Mouse (Mus musculus) liver, postnatal 0 days (tissue): ENCODE results near the gene Ubash3b. TPM values are rescaled to one million over a fixed set of nuclear protein-coding genes. Genes with fewer than 3 reads are reported as not detected.

Experiments
- ATAC-seq: fragments of 200-750 bp; cut with Nextera tagmentation; 2 replicates; pipeline ENCODE4 v1.8.0; 2017; ENCODE audit warnings: mild to moderate bottlenecking, moderate library complexity
- DNase-seq: peaks from one replicate; pipeline ENCODE4 v3.0.0-alpha.2; 2016
- H3K27ac ChIP-seq: fragments of 300-500 bp; sonication (generic); 2 replicates; pipeline ENCODE4 v1.5.1; 2014; ENCODE audit warnings: antibody characterized with exemption, moderate library complexity, mild to moderate bottlenecking, low read depth
- H3K27me3 ChIP-seq: fragments of 300-500 bp; sonication (generic); 2 replicates; pipeline ENCODE4 v1.6.1; 2014; ENCODE audit warnings: low read length, control low read depth, mixed read lengths; ENCODE audit not compliant: insufficient read depth
- H3K36me3 ChIP-seq: fragments of 300-500 bp; sonication (generic); replicated peaks from 2 replicates; pipeline ENCODE4 v1.6.1; 2014; ENCODE audit warnings: mild to moderate bottlenecking, control low read depth, low read length, moderate library complexity, mixed read lengths; ENCODE audit not compliant: insufficient read depth
- H3K4me1 ChIP-seq: fragments of 300-500 bp; sonication (generic); 2 replicates; pipeline ENCODE4 v1.6.1; 2014; ENCODE audit warnings: antibody characterized with exemption, mild to moderate bottlenecking, control low read depth; ENCODE audit not compliant: insufficient read depth
- H3K4me2 ChIP-seq: fragments of 300-500 bp; sonication (generic); 2 replicates; pipeline ENCODE4 v1.6.1; 2014; ENCODE audit warnings: low read depth, mild to moderate bottlenecking, low read length, moderate library complexity, mixed read lengths
- H3K4me3 ChIP-seq: fragments of 300-500 bp; sonication (generic); 2 replicates; pipeline ENCODE4 v1.5.1; 2014; ENCODE audit warnings: low read depth, low read length
- H3K9ac ChIP-seq: fragments of 300-500 bp; sonication (generic); replicated peaks from 2 replicates; pipeline ENCODE4 v1.6.1; 2014; ENCODE audit warnings: mild to moderate bottlenecking, moderate library complexity
- H3K9me3 ChIP-seq: fragments of 300-500 bp; sonication (generic); 2 replicates; pipeline ENCODE4 v1.6.1; 2016; ENCODE audit warnings: mild to moderate bottlenecking, control low read depth, low read length, mixed read lengths
- CTCF ChIP-seq: sonication (generic); IDR thresholded peaks from 2 replicates; pipeline ENCODE4 v1.5.1; 2016; ENCODE audit warnings: antibody characterized with exemption, low read depth
- EP300 ChIP-seq: IDR thresholded peaks from 2 replicates; pipeline ENCODE4 v1.6.1; 2016; ENCODE audit warnings: antibody characterized with exemption, low read depth, mild to moderate bottlenecking
- WGBS: fragments of 180-500 bp; shearing (Covaris S2); extraction: QIAGEN DNeasy Blood & Tissue Kit; methylation state at CpG from one replicate; pipeline ENCODE4 v1.1.7; 2014; ENCODE audit not compliant: insufficient replicate concordance; 5-methylcytosine and 5-hydroxymethylcytosine counted together
- polyA plus RNA-seq: library from polyadenylated mRNA; unstranded; fragments of >200 nt; fragmentation: Nextera tagmentation; extraction: Ambion mirVana; gene quantifications from 2 replicates; pipeline ENCODE4 v1.2.1, GENCODE M21; 2015

Gene Ubash3b
- polyA plus RNA-seq, 1 experiment from 2014 or later = 6.6 TPM

DNA sequence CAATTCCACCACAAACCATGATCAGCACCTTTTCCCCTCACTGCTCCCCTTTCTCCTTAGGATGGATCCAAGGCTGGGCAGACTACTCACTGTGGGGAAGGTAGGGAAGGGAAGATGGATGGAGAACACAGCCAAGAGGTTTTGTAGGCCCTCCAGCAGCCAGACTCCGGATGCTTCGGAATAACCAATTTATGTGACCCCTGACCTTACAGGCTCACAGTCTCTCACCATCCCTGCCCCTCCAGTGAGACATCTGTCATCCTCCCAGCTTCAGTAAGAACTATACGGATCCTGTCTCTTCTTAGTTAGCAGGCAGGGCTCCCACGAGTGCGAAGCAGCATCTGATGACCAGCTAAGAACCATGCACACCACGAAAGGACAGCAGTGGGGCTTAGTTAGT is 100.9 kb downstream of the Ubash3b start:
- peaks cover 7% of the 10 kb centered on the region for H3K4me1 ChIP-seq
- DNase-seq = no peak
- TF ChIP-seq EP300 (no peak), CTCF (no peak)
- no peaks in the 10 kb centered on the region for H3K9me3 ChIP-seq
- no peak for ATAC-seq
- H3K9ac ChIP-seq = no peak overlapping the region
- no peak overlapping the region for H3K4me3 ChIP-seq
- H3K4me2 ChIP-seq = no peak overlapping the region
- no peaks in the 10 kb centered on the region for H3K36me3 ChIP-seq
- WGBS = 75% methylated on average over 6 of the region's 6 CpGs
- no peaks in the 10 kb centered on the region for H3K27me3 ChIP-seq
- no peak overlapping the region for H3K27ac ChIP-seq

DNA sequence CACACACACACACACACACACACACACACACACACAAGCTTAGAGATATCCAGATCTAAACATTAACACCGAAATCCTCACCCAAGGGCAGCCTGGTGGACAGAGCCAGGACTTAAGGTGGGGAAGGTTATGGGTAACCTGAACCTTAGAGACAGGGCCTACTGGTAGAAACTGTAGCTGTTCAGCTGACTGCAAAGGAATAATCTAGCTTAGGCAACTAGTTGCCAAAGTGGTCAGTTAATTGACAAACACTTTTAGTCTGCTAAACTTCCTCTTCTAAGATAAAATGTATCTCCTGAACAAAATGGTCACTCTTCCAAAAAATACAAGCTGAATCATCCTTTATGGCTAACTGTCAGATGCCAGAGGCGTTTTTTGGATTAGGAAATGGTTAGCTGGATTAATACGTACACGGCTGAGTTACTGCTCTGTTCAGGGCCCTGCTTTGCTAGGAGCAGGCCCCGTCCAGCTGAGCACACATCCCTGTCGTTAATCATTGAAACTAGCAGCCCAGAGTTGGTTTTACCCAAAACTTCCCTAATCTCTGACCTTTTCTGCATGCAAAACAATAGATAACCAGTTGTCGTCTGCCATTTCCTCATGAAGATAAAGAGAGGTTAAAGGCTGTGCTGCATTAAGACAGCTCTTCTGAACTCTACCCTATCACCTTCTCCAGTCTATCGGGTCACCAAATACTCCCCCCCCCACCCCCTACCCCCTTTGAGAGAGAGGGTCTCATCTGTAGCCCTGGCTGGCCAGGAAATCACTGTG is 102.5 kb downstream of the Ubash3b start:
- Histone ChIP-seq H3K4me3 (no peak overlapping the region), H3K27me3 (no peaks in the 10 kb centered on the region), H3K9ac (no peak overlapping the region), H3K9me3 (no peaks in the 10 kb centered on the region), H3K4me2 (no peak overlapping the region), H3K4me1 (peaks cover 7% of the 10 kb centered on the region), H3K27ac (no peak overlapping the region), H3K36me3 (no peaks in the 10 kb centered on the region)
- ATAC-seq (peak; percentile 68), DNase-seq (no peak)
- 19% methylated on average over 8 of the region's 8 CpGs for WGBS
- TF ChIP-seq EP300 = peak; percentile 75
- TF ChIP-seq CTCF = no peak

DNA sequence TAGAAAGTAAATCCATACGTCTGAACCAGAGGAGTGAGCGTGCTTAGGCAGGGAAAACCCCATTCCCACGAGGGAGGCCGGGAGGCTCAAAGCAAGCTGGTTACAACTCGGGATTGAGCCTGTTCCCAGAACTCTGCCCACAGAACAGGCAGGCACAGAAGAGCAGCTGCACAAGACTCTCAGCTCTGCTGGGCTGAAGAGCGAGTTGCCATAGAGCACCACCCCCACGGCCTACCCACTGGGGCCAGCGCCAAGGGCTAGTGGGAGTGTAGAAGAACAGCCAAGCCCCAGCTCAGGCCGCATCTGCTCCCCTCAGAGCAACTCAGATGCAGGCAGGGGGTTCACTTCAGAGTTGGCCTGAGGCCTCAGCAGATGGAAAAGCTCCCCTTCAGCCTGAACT is 107.3 kb downstream of the Ubash3b start:
- Histone ChIP-seq H3K27me3 (no peaks in the 10 kb centered on the region), H3K27ac (no peak overlapping the region), H3K4me3 (no peak overlapping the region), H3K9ac (no peak overlapping the region), H3K9me3 (no peaks in the 10 kb centered on the region), H3K36me3 (no peaks in the 10 kb centered on the region), H3K4me2 (no peak overlapping the region), H3K4me1 (peaks cover 15% of the 10 kb centered on the region)
- TF ChIP-seq CTCF = no peak
- TF ChIP-seq EP300 = no peak
- 85% methylated on average over 9 of the region's 9 CpGs for WGBS
- DNase-seq = no peak
- ATAC-seq = no peak

DNA sequence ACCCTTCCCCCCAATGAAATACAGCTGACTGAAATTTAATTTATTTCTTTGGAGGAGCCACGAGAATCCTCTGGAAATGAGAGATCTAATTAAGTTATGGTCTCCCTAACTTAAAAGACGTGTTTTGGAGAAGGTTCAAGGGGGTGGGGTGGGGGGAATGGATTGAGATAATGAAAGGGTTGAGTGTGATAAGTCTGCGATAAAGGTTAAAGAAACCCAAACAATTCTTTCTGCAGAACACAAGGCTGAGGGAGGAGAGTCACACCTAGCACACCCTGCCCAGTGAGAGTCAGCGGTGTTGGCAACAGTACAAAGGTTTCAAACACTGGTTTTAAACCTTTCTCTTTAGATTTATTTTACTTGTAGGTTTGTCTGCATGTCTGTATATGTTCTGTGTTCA is 108.0 kb downstream of the Ubash3b start:
- no peak overlapping the region for H3K27ac ChIP-seq
- H3K9ac ChIP-seq = no peak overlapping the region
- no peaks in the 10 kb centered on the region for H3K36me3 ChIP-seq
- H3K27me3 ChIP-seq = no peaks in the 10 kb centered on the region
- ATAC-seq (no peak), DNase-seq (no peak)
- peaks cover 12% of the 10 kb centered on the region for H3K4me1 ChIP-seq
- WGBS = 53% methylated on average over 4 of the region's 4 CpGs
- TF ChIP-seq CTCF (no peak), EP300 (no peak)
- no peak overlapping the region for H3K4me3 ChIP-seq
- no peaks in the 10 kb centered on the region for H3K9me3 ChIP-seq
- H3K4me2 ChIP-seq = no peak overlapping the region

DNA sequence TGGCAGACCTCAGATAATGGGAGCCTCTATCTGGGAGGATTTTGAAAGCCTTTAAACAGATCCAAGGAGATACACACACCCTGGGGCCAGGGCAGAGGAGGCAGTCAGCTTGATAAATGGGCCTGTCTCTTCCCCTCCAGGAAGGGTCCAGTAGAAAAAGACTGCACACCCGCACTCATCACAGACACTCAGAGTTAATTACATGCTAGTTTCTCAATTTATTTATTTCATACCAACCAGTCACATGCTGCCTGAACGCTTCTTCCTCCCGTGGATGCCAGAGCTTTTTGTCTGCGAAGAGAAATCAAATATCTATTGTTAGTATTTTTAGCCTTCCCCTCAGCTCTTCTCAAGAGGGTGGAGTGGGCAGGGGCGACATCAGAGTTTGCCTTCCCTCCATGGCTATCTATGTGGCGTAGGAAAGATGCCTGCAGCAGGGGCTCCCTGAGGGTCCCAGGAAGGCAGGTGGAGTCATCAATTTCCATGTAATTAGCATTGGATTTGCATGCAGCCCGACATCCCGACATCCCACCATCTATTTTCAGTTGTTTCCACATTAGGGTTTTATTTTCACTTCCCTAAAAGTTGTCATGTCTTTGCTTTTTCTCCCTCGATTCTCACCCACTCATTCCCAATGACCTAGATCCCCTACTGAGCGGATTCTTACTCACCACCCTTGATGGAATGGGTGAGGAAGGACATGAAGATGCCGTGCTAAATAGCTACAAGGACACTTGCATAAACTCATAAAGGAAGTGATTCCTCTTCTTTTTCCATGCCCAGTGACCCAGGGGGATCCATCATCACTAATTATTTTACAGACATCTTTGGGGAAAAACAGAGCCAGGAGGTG is 110.2 kb downstream of the Ubash3b start:
- Histone ChIP-seq H3K27ac (no peak overlapping the region), H3K9me3 (no peaks in the 10 kb centered on the region), H3K36me3 (no peaks in the 10 kb centered on the region), H3K4me3 (no peak overlapping the region), H3K27me3 (no peaks in the 10 kb centered on the region), H3K9ac (no peak overlapping the region), H3K4me2 (no peak overlapping the region), H3K4me1 (peaks cover 12% of the 10 kb centered on the region)
- TF ChIP-seq CTCF (no peak), EP300 (no peak)
- WGBS = 59% methylated on average over 11 of the region's 11 CpGs
- DNase-seq (no peak), ATAC-seq (no peak)

DNA sequence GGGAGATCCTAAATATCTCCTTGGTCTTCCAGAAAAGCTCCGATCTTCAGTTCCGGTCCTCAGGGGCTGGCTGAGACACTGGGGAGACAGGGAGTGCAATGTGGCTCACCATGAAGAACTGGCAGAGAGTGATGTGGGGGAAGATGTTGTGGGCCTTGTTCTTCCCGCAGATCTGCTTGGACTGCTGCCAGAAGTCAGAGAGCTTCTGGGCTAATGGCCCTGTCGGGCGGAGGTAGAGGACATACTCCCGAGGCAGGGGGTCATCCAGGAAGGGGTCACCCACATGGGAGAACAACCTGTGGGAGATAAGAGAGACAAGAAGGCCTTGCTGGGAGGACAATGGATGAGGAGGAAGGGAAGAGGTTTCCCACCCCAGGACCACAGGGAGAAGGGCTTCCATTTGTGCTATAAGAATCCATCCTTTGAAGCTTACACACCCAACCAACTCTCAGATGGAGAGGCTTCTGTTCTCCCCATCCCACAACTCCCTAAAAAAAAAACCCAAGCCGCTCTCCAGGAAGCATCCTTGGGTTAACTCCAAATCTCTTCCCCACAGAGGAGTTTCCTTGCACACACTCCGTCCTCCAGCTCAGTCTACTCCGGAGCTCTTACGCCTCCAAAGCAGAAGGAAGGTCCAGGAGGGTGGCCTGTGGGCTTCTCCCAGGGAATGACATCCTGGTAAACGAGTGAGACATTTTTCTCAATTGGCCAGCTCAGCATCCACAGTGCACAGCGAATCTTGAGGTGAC is 111.0 kb downstream of the Ubash3b start:
- 63% methylated on average over 12 of the region's 12 CpGs for WGBS
- Histone ChIP-seq H3K4me1 (peaks cover 12% of the 10 kb centered on the region), H3K27ac (no peak overlapping the region), H3K4me3 (no peak overlapping the region), H3K9me3 (no peaks in the 10 kb centered on the region), H3K27me3 (no peaks in the 10 kb centered on the region), H3K9ac (no peak overlapping the region), H3K4me2 (no peak overlapping the region), H3K36me3 (no peaks in the 10 kb centered on the region)
- no peak for DNase-seq
- TF ChIP-seq CTCF (no peak), EP300 (no peak)
- no peak for ATAC-seq
